Mouse (Mus musculus): ENCODE measurements around the gene Sox13. TPM values are rescaled to one million over a fixed set of nuclear protein-coding genes. Genes with fewer than 3 reads are reported as not detected.

The Sox13 gene
- polyA plus RNA-seq, 1 experiment: 0.80 TPM

DNA sequence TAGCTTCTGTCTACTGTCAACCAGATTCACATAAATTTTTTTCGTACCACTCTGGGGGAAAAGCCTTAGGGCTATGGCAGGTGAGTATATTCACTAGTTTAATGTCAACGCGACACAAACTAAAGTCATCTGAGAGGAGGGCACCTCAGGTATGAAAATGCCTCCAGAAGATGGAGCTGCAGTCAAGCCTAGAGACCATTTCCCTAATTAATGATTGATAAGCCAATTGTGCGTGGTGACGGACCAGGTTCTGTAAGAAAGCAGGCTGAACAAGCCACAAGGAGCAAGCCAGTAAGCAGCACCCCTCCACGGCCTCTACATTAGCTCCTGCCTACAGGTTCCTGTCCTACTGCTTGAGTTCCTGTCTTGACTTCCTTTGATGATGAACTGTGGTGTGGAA is 63.2 kb downstream of the Sox13 start:
- Histone ChIP-seq H3K4me3 (no peak overlapping the region), H3K79me2 (ENCODE audit: control insufficient read depth, insufficient read depth) (no peaks in the 10 kb centered on the region), H3K4me2 (ENCODE audit: low read depth) (no peak overlapping the region), H3K27me3 (ENCODE audit: control insufficient read depth, insufficient read depth, insufficient read length) (peaks cover 81% of the 10 kb centered on the region), H3ac (ENCODE audit: control insufficient read depth, insufficient read length) (no peak overlapping the region), H3K36me3 (ENCODE audit: control insufficient read depth, insufficient read depth) (no peaks in the 10 kb centered on the region)
- TF ChIP-seq USF1 (IDR thresholded peaks at IDR 0.05; ENCODE audit: low read depth) (no peak), SRF (IDR thresholded peaks at IDR 0.05; ENCODE audit: control insufficient read depth, insufficient read length, low read depth) (no peak), POLR2AphosphoS2 (IDR thresholded peaks at IDR 0.05; ENCODE audit: insufficient read length, low read depth) (no peak), CEBPB (IDR thresholded peaks at IDR 0.05; ENCODE audit: insufficient read depth, poor library complexity, severe bottlenecking) (no peak), MYOD1 (IDR thresholded peaks at IDR 0.05; ENCODE audit: control insufficient read depth in 1 of 3, insufficient read length in 2 of 3, low read depth in 2 of 3) (no peak), MAX (IDR thresholded peaks at IDR 0.05; ENCODE audit: low read depth) (no peak), E2F4 (IDR thresholded peaks at IDR 0.05; ENCODE audit: insufficient read depth) (no peak), TCF3 (IDR thresholded peaks at IDR 0.05; ENCODE audit: insufficient read length, low read depth) (no peak), REST (IDR thresholded peaks at IDR 0.05; ENCODE audit: insufficient read depth, insufficient read length) (no peak), TCF12 (IDR thresholded peaks at IDR 0.05; ENCODE audit: insufficient read depth, poor library complexity, severe bottlenecking) (no peak), POLR2A (IDR thresholded peaks at IDR 0.05; ENCODE audit: insufficient read length, low read depth) (no peak), MYOG (IDR thresholded peaks at IDR 0.05; ENCODE audit: control insufficient read depth in 1 of 3, insufficient read depth in 1 of 3, insufficient read length in 2 of 3, low read depth in 2 of 3) (no peak)

GRCm38 (mm10) chr1:133356330-133356729 is 67.8 kb downstream of the Sox13 start:
- H3K4me2 ChIP-seq (ENCODE audit: low read depth): no peak overlapping the region
- no peak overlapping the region for H3K4me3 ChIP-seq
- H3K79me2 ChIP-seq (ENCODE audit: control insufficient read depth, insufficient read depth): no peaks in the 10 kb centered on the region
- peaks cover 87% of the 10 kb centered on the region for H3K27me3 ChIP-seq (ENCODE audit: control insufficient read depth, insufficient read depth, insufficient read length)
- TF ChIP-seq POLR2AphosphoS2 (IDR thresholded peaks at IDR 0.05; ENCODE audit: insufficient read length, low read depth) (no peak), USF1 (IDR thresholded peaks at IDR 0.05; ENCODE audit: low read depth) (no peak), MAX (IDR thresholded peaks at IDR 0.05; ENCODE audit: low read depth) (no peak), E2F4 (IDR thresholded peaks at IDR 0.05; ENCODE audit: insufficient read depth) (no peak), MYOG (IDR thresholded peaks at IDR 0.05; ENCODE audit: control insufficient read depth in 1 of 3, insufficient read depth in 1 of 3, insufficient read length in 2 of 3, low read depth in 2 of 3) (no peak), REST (IDR thresholded peaks at IDR 0.05; ENCODE audit: insufficient read depth, insufficient read length) (no peak), POLR2A (IDR thresholded peaks at IDR 0.05; ENCODE audit: insufficient read length, low read depth) (no peak), SRF (IDR thresholded peaks at IDR 0.05; ENCODE audit: control insufficient read depth, insufficient read length, low read depth) (no peak), TCF12 (IDR thresholded peaks at IDR 0.05; ENCODE audit: insufficient read depth, poor library complexity, severe bottlenecking) (no peak), TCF3 (IDR thresholded peaks at IDR 0.05; ENCODE audit: insufficient read length, low read depth) (no peak), MYOD1 (IDR thresholded peaks at IDR 0.05; ENCODE audit: control insufficient read depth in 1 of 3, insufficient read length in 2 of 3, low read depth in 2 of 3) (no peak), CEBPB (IDR thresholded peaks at IDR 0.05; ENCODE audit: insufficient read depth, poor library complexity, severe bottlenecking) (no peak)
- H3K36me3 ChIP-seq (ENCODE audit: control insufficient read depth, insufficient read depth): no peaks in the 10 kb centered on the region
- H3ac ChIP-seq (ENCODE audit: control insufficient read depth, insufficient read length): no peak overlapping the region

- Histone ChIP-seq H3K4me2 (ENCODE audit: low read depth) (no peak overlapping the region), H3K79me2 (ENCODE audit: control insufficient read depth, insufficient read depth) (no peaks in the 10 kb centered on the region), H3ac (ENCODE audit: control insufficient read depth, insufficient read length) (no peak overlapping the region), H3K4me3 (no peak overlapping the region), H3K27me3 (ENCODE audit: control insufficient read depth, insufficient read depth, insufficient read length) (peaks cover 91% of the 10 kb centered on the region), H3K36me3 (ENCODE audit: control insufficient read depth, insufficient read depth) (no peaks in the 10 kb centered on the region)
- no peak for TF ChIP-seq REST (IDR thresholded peaks at IDR 0.05; ENCODE audit: insufficient read depth, insufficient read length)
- TF ChIP-seq CEBPB (IDR thresholded peaks at IDR 0.05; ENCODE audit: insufficient read depth, poor library complexity, severe bottlenecking): no peak
- TF ChIP-seq MYOD1 (IDR thresholded peaks at IDR 0.05; ENCODE audit: control insufficient read depth in 1 of 3, insufficient read length in 2 of 3, low read depth in 2 of 3): no peak
- TF ChIP-seq SRF (IDR thresholded peaks at IDR 0.05; ENCODE audit: control insufficient read depth, insufficient read length, low read depth): no peak
- no peak for TF ChIP-seq TCF3 (IDR thresholded peaks at IDR 0.05; ENCODE audit: insufficient read length, low read depth)
- TF ChIP-seq MYOG (IDR thresholded peaks at IDR 0.05; ENCODE audit: control insufficient read depth in 1 of 3, insufficient read depth in 1 of 3, insufficient read length in 2 of 3, low read depth in 2 of 3): no peak
- no peak for TF ChIP-seq POLR2AphosphoS2 (IDR thresholded peaks at IDR 0.05; ENCODE audit: insufficient read length, low read depth)
- no peak for TF ChIP-seq POLR2A (IDR thresholded peaks at IDR 0.05; ENCODE audit: insufficient read length, low read depth)
- no peak for TF ChIP-seq USF1 (IDR thresholded peaks at IDR 0.05; ENCODE audit: low read depth)
- no peak for TF ChIP-seq TCF12 (IDR thresholded peaks at IDR 0.05; ENCODE audit: insufficient read depth, poor library complexity, severe bottlenecking)
- no peak for TF ChIP-seq E2F4 (IDR thresholded peaks at IDR 0.05; ENCODE audit: insufficient read depth)
- no peak for TF ChIP-seq MAX (IDR thresholded peaks at IDR 0.05; ENCODE audit: low read depth)
Observed at GRCm38 (mm10) chr1:133355912-133356311, 68.3 kb downstream of the Sox13 start.

DNA sequence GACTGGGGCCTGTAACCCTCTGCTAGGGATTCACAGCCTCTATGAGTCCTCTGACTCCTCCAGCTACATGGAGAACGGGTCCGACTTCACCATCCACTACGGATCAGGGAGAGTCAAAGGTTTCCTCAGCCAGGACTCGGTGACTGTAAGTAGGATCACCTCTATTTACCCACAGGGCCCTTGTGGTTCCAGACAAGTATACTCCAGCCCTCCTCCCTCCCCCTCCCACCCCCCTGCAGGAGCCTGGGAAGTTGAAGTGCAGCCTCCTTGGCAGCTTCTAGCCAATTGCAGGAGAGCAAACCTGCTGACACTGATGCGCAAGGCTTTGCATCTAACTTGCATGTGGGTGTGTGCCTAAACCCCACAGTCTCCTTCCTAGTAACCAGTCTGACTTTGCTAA is 68.7 kb downstream of the Sox13 start:
- H3K4me3 ChIP-seq: no peak overlapping the region
- no peak overlapping the region for H3ac ChIP-seq (ENCODE audit: control insufficient read depth, insufficient read length)
- no peak for TF ChIP-seq TCF3 (IDR thresholded peaks at IDR 0.05; ENCODE audit: insufficient read length, low read depth)
- no peak for TF ChIP-seq POLR2A (IDR thresholded peaks at IDR 0.05; ENCODE audit: insufficient read length, low read depth)
- TF ChIP-seq E2F4 (IDR thresholded peaks at IDR 0.05; ENCODE audit: insufficient read depth): no peak
- no peak for TF ChIP-seq MYOD1 (IDR thresholded peaks at IDR 0.05; ENCODE audit: control insufficient read depth in 1 of 3, insufficient read length in 2 of 3, low read depth in 2 of 3)
- no peak for TF ChIP-seq POLR2AphosphoS2 (IDR thresholded peaks at IDR 0.05; ENCODE audit: insufficient read length, low read depth)
- TF ChIP-seq SRF (IDR thresholded peaks at IDR 0.05; ENCODE audit: control insufficient read depth, insufficient read length, low read depth): no peak
- TF ChIP-seq USF1 (IDR thresholded peaks at IDR 0.05; ENCODE audit: low read depth): no peak
- TF ChIP-seq MYOG (IDR thresholded peaks at IDR 0.05; ENCODE audit: control insufficient read depth in 1 of 3, insufficient read depth in 1 of 3, insufficient read length in 2 of 3, low read depth in 2 of 3): no peak
- TF ChIP-seq TCF12 (IDR thresholded peaks at IDR 0.05; ENCODE audit: insufficient read depth, poor library complexity, severe bottlenecking): no peak
- no peak for TF ChIP-seq CEBPB (IDR thresholded peaks at IDR 0.05; ENCODE audit: insufficient read depth, poor library complexity, severe bottlenecking)
- TF ChIP-seq REST (IDR thresholded peaks at IDR 0.05; ENCODE audit: insufficient read depth, insufficient read length): no peak
- peaks cover 95% of the 10 kb centered on the region for H3K27me3 ChIP-seq (ENCODE audit: control insufficient read depth, insufficient read depth, insufficient read length)
- no peak overlapping the region for H3K4me2 ChIP-seq (ENCODE audit: low read depth)
- no peaks in the 10 kb centered on the region for H3K36me3 ChIP-seq (ENCODE audit: control insufficient read depth, insufficient read depth)
- H3K79me2 ChIP-seq (ENCODE audit: control insufficient read depth, insufficient read depth): no peaks in the 10 kb centered on the region
